Mouse (Mus musculus): ENCODE measurements around the gene Sept9. TPM values are rescaled to one million over a fixed set of nuclear protein-coding genes. Genes with fewer than 3 reads are reported as not detected.
"Not testable (repeated sequence)": the region's sequence is repeated elsewhere in the genome, so short reads cannot be mapped to it uniquely, and the experiment has no call there.

Sept9 gene
- total RNA-seq, 2 experiments from 2014 or later = 44.6 to 45.7 TPM

GRCm38 (mm10) chr11:117331361-117332241 lies 132.1 kb downstream of the Sept9 start:
- intact Hi-C loops (cut with DNase I) = no loop called here
- peak in 1 of 2 experiments; percentile 62 for DNase-seq

- DNase-seq = peak in 1 of 2 experiments; percentile 76
- intact Hi-C loops (cut with DNase I) = no loop called here
Measured at GRCm38 (mm10) chr11:117332242-117333149, 133.0 kb downstream of the Sept9 start.

- no peak for DNase-seq
- intact Hi-C loops (cut with DNase I) = no loop called here
Measured at GRCm38 (mm10) chr11:117333150-117333715, 133.8 kb downstream of the Sept9 start.

- no peak for DNase-seq
- intact Hi-C loops (cut with DNase I) = no loop called here
Measured at GRCm38 (mm10) chr11:117334101-117334500, 134.6 kb downstream of the Sept9 start.

- intact Hi-C loops (cut with DNase I) = no loop called here
- no peak for DNase-seq
Measured at GRCm38 (mm10) chr11:117335146-117335545, 135.7 kb downstream of the Sept9 start.

- intact Hi-C loops (cut with DNase I) = no loop called here
- DNase-seq = no peak
Measured at GRCm38 (mm10) chr11:117336081-117336788, 136.8 kb downstream of the Sept9 start.

GRCm38 (mm10) chr11:117337749-117338148 lies 138.3 kb downstream of the Sept9 start:
- DNase-seq = no peak
- intact Hi-C loops (cut with DNase I) = no loop called here

- intact Hi-C loops (cut with DNase I) = no loop called here
- DNase-seq = no peak
Measured at GRCm38 (mm10) chr11:117338503-117338902, 139.0 kb downstream of the Sept9 start.

- no peak for DNase-seq
- intact Hi-C loops (cut with DNase I) = no loop called here
Measured at GRCm38 (mm10) chr11:117339050-117339449, 139.6 kb downstream of the Sept9 start.

GRCm38 (mm10) chr11:117341218-117341617 lies 141.8 kb downstream of the Sept9 start:
- intact Hi-C loops (cut with DNase I) = no loop called here
- no peak for DNase-seq

GRCm38 (mm10) chr11:117342076-117342475 lies 142.6 kb downstream of the Sept9 start:
- no peak for DNase-seq
- intact Hi-C loops (cut with DNase I) = no loop called here

- intact Hi-C loops (cut with DNase I); DNase-seq: not testable (repeated sequence)
Measured at GRCm38 (mm10) chr11:117342490-117342889, 143.0 kb downstream of the Sept9 start.

GRCm38 (mm10) chr11:117343800-117344199 lies 144.3 kb downstream of the Sept9 start:
- intact Hi-C loops (cut with DNase I) = no loop called here

GRCm38 (mm10) chr11:117344339-117345021 lies 145.0 kb downstream of the Sept9 start:
- no peak for DNase-seq
- intact Hi-C loops (cut with DNase I) = no loop called here

More at GRCm38 (mm10) chr11:117343800-117344199, 144.3 kb downstream of the Sept9 start:
- no peak for DNase-seq

GRCm38 (mm10) chr11:117345022-117345765 lies 145.7 kb downstream of the Sept9 start:
- intact Hi-C loops (cut with DNase I) = no loop called here
- DNase-seq = peak in 1 of 2 experiments; percentile 58

GRCm38 (mm10) chr11:117347256-117347655 lies 147.8 kb downstream of the Sept9 start:
- intact Hi-C loops (cut with DNase I) = no loop called here
- DNase-seq = no peak

- DNase-seq = no peak
- intact Hi-C loops (cut with DNase I) = no loop called here
Measured at GRCm38 (mm10) chr11:117348429-117349103, 149.1 kb downstream of the Sept9 start.

All from heart, postnatal 14 days (tissue).